ENCODE assay signal across 1 mouse cellular context in genomic region chr19:9979156-9979555, GRCm38 (mm10).
TF ChIP-seq lines count a peak whose summit lies in the region.

No protein-coding gene starts in this region.

TF ChIP-seq in CH12.LX, 34 proteins besides CTCF, POLR2A, EP300 and RAD21 (continued from another document):
- TF ChIP-seq UBTF (IDR thresholded peaks at IDR 0.05; ENCODE audit: low read depth, low read length) (no peak), ETS1 (conservative IDR thresholded peaks at IDR 0.05; ENCODE audit: low read depth, low read length) (no peak), CHD1 (IDR thresholded peaks at IDR 0.05; ENCODE audit: low read depth, low read length) (no peak), RCOR1 (conservative IDR thresholded peaks at IDR 0.05; ENCODE audit: low read depth, low read length) (no peak), NELFE (IDR thresholded peaks at IDR 0.05; ENCODE audit: low read depth, low read length) (no peak), MEF2A (IDR thresholded peaks at IDR 0.05; ENCODE audit: borderline replicate concordance, low read depth, low read length) (no peak), MAX (IDR thresholded peaks at IDR 0.05; ENCODE audit: low read length) (no peak), JUN (IDR thresholded peaks at IDR 0.05; ENCODE audit: insufficient read depth, low read depth, low read length) (no peak)
